Mouse (Mus musculus): Measurements from ENCODE around the gene Hist1h4a. TPM values are rescaled to one million over a fixed set of nuclear protein-coding genes. Genes with fewer than 3 reads are reported as not detected.
"Not testable (repeated sequence)": the region's sequence is repeated elsewhere in the genome, so short reads cannot be mapped to it uniquely, and the experiment has no call there.

Hist1h4a gene
- polyA plus RNA-seq, 1 experiment from 2014 or later, result not detected

GRCm38 (mm10) chr13:23764324-23765171 lies 3.5 kb upstream of the Hist1h4a start:
- Histone ChIP-seq H3K27ac (peak overlapping the region; percentile 94), H3K9ac (peak overlapping the region; percentile 83)
- 34% methylated on average over 12 of the region's 12 CpGs for WGBS

DNA sequence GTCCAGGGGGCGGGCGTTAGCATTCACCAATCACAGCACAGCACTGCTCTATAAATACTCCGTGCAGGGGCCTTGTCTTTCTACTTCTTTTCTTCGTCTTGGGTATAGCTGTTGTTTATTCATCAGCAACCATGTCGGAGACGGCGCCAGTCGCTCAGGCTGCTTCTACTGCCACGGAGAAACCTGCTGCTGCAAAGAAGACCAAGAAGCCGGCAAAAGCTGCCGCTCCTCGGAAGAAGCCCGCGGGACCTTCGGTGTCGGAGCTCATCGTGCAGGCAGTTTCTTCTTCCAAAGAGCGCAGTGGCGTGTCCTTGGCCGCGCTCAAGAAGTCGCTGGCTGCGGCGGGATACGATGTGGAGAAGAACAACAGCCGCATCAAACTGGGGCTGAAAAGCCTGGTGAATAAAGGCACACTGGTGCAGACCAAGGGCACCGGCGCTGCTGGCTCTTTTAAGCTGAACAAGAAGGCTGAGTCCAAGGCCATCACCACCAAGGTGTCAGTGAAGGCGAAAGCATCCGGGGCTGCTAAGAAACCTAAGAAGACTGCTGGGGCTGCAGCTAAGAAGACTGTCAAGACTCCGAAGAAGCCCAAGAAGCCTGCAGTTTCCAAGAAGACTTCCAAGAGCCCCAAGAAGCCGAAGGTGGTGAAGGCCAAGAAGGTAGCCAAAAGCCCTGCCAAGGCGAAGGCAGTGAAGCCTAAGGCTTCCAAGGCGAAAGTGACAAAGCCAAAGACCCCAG lies 2.7 kb upstream of the Hist1h4a start, which contains the start of gene Hist1h1a:
Gene Hist1h1a (plus strand): TSS at position 81 of the 738 bp plus-strand sequence.
- peaks cover 23% of the 10 kb centered on the region for H3K4me1 ChIP-seq
- peak within 1 kb of the TSS; percentile 52 for H3K4me3 ChIP-seq (replicated peaks)
- H3K36me3 ChIP-seq (replicated peaks), result no peaks in the 10 kb centered on the region
- 4% methylated on average over 34 of the region's 34 CpGs for WGBS
- H3K27me3 ChIP-seq, result no peaks in the 10 kb centered on the region
- H3K9me3 ChIP-seq, result no peaks in the 10 kb centered on the region
- peak within 1 kb of the TSS; percentile 94 for H3K27ac ChIP-seq
- peak; percentile 73 for ATAC-seq (ENCODE audit: low FRiP score)
- peak within 1 kb of the TSS; percentile 70 for H3K4me2 ChIP-seq
- peak within 1 kb of the TSS; percentile 83 for H3K9ac ChIP-seq

More at GRCm38 (mm10) chr13:23764324-23765171, 3.5 kb upstream of the Hist1h4a start:
- ATAC-seq (ENCODE audit: low FRiP score), result no peak
- H3K36me3 ChIP-seq (replicated peaks), result no peaks in the 10 kb centered on the region
- H3K4me3 ChIP-seq (replicated peaks), result peak overlapping the region; percentile 52
- H3K9me3 ChIP-seq, result no peaks in the 10 kb centered on the region
- H3K4me1 ChIP-seq, result peaks cover 23% of the 10 kb centered on the region
- H3K27me3 ChIP-seq, result no peaks in the 10 kb centered on the region
- peak overlapping the region; percentile 70 for H3K4me2 ChIP-seq

- Histone ChIP-seq H3K4me1 (peaks cover 23% of the 10 kb centered on the region), H3K9me3 (no peaks in the 10 kb centered on the region), H3K36me3 (replicated peaks) (no peaks in the 10 kb centered on the region), H3K9ac (peak overlapping the region; percentile 56; the same call in 1 of the 2 replicates), H3K27ac (peak overlapping the region; percentile 94), H3K4me3 (replicated peaks) (peak overlapping the region; percentile 52), H3K27me3 (no peaks in the 10 kb centered on the region), H3K4me2 (peak overlapping the region; percentile 70)
- ATAC-seq (ENCODE audit: low FRiP score), result no peak
- 2% methylated on average over 10 of the region's 10 CpGs for WGBS
These were observed 2.2 kb upstream of the Hist1h4a start for GRCm38 (mm10) chr13:23763242-23763585.

- peak within 1 kb of the TSS; percentile 52 for H3K4me3 ChIP-seq (replicated peaks)
- H3K9ac ChIP-seq, result peak within 1 kb of the TSS; percentile 64
- H3K27me3 ChIP-seq; H3K9me3 ChIP-seq; H3K36me3 ChIP-seq (replicated peaks): not testable (repeated sequence)
- H3K4me2 ChIP-seq, result peak within 1 kb of the TSS; percentile 70
- peaks cover 30% of the 10 kb centered on the region for H3K4me1 ChIP-seq
- H3K27ac ChIP-seq, result peak within 1 kb of the TSS; percentile 94
- peak; percentile 63 for ATAC-seq (ENCODE audit: low FRiP score)
- WGBS, result under 1% methylated on average over 32 of the region's 52 CpGs
These were observed 1.1 kb upstream of the Hist1h4a start, which contains the start of gene Hist1h3a for GRCm38 (mm10) chr13:23761871-23762821. TSS of gene Hist1h3a (minus strand) at chr13:23762386.

DNA sequence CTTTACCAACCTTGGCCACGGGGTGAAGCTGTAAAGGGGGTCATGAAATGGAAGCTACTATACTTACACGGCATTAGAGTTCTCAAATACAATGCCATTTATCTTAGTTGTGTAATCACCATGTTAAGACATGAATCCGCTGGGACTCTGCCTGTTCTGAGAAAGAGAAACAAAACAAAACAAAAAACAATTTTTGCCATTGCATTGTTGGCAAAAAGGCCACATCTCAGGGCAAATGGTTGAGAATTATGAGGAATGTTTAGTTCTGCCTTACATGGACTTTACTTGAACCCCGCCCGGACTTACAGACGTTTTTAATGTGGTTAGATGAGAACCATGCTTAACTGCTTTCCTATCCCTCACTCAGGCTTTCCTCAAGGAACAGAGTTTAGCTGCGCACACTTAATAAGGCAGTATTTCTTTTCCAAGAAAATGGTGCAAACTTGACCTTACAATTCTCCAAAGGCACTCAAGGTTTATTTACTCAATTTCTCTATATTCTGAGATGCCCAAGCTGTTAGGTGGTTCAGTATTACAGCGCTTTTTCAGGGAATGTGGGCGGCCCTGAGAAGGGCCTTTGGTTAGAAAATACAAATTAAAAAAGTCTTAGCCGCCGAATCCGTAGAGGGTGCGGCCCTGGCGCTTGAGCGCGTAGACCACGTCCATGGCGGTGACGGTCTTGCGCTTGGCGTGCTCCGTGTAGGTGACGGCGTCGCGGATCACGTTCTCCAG lies 624 bp downstream of the Hist1h4a start:
- WGBS, result 2% methylated on average over 19 of the region's 27 CpGs
- Histone ChIP-seq H3K27ac (peak overlapping the region; percentile 94), H3K4me1 (peaks cover 30% of the 10 kb centered on the region), H3K9me3 (no peaks in the 10 kb centered on the region), H3K4me2 (peak overlapping the region; percentile 70), H3K9ac (peak overlapping the region; percentile 62), H3K36me3 (replicated peaks) (no peaks in the 10 kb centered on the region), H3K4me3 (replicated peaks) (peak overlapping the region; percentile 41), H3K27me3 (no peaks in the 10 kb centered on the region)
- no peak for ATAC-seq (ENCODE audit: low FRiP score)

- WGBS, result 87% methylated on average over 1 of the region's 1 CpGs
- H3K9me3 ChIP-seq, result no peaks in the 10 kb centered on the region
- peaks cover 30% of the 10 kb centered on the region for H3K4me1 ChIP-seq
- peak overlapping the region; percentile 62; the same call in 1 of the 2 replicates for H3K9ac ChIP-seq
- no peaks in the 10 kb centered on the region for H3K36me3 ChIP-seq (replicated peaks)
- H3K4me3 ChIP-seq (replicated peaks), result peak overlapping the region; percentile 41; the same call in 1 of the 2 replicates
- no peak for ATAC-seq (ENCODE audit: low FRiP score)
- peak overlapping the region; percentile 94 for H3K27ac ChIP-seq
- H3K4me2 ChIP-seq, result peak overlapping the region; percentile 70
- H3K27me3 ChIP-seq, result no peaks in the 10 kb centered on the region
These were observed 1.2 kb downstream of the Hist1h4a start for GRCm38 (mm10) chr13:23759916-23760239.

GRCm38 (mm10) chr13:23759251-23759771 lies 1.7 kb downstream of the Hist1h4a start:
- no peak overlapping the region for H3K4me3 ChIP-seq (replicated peaks)
- no peaks in the 10 kb centered on the region for H3K27me3 ChIP-seq
- 80% methylated on average over 3 of the region's 3 CpGs for WGBS
- H3K9ac ChIP-seq, result no peak overlapping the region
- H3K36me3 ChIP-seq (replicated peaks), result no peaks in the 10 kb centered on the region
- no peak for ATAC-seq (ENCODE audit: low FRiP score)
- peaks cover 28% of the 10 kb centered on the region for H3K4me1 ChIP-seq
- H3K4me2 ChIP-seq, result no peak overlapping the region
- 0 out of 2 replicates have a peak overlapping the region, but pooled peaks have one; percentile 10 for H3K27ac ChIP-seq
- H3K9me3 ChIP-seq, result no peaks in the 10 kb centered on the region

DNA sequence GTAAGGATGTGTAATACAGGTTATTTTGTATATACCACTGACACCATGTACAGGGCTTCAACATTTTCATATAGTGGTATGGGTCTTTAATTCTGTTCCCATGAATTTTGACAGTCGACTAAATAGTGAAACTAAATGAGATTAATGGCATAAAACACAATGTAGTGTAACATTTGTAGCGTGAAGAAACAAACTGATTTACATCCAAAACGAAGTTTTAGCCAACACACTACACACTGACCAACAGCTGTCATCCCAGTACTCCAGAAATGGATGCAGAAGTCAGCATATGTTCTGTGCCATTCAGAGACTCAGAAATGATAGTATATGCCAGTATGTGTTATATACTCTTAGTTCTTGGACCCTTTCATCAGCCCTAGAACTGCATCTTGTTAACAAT lies 3.1 kb downstream of the Hist1h4a start:
- H3K4me1 ChIP-seq, result peaks cover 17% of the 10 kb centered on the region
- no peak overlapping the region for H3K9ac ChIP-seq
- 51% methylated on average over 3 of the region's 3 CpGs for WGBS
- no peak for ATAC-seq (ENCODE audit: low FRiP score)
- H3K27ac ChIP-seq, result 0 out of 2 replicates have a peak overlapping the region, but pooled peaks have one; percentile 27
- no peak overlapping the region for H3K4me2 ChIP-seq
- H3K36me3 ChIP-seq (replicated peaks), result no peaks in the 10 kb centered on the region
- no peaks in the 10 kb centered on the region for H3K9me3 ChIP-seq
- H3K4me3 ChIP-seq (replicated peaks), result no peak overlapping the region
- no peaks in the 10 kb centered on the region for H3K27me3 ChIP-seq

- Histone ChIP-seq H3K4me2 (peak overlapping the region; percentile 63), H3K9ac (peak overlapping the region; percentile 63), H3K9me3 (no peaks in the 10 kb centered on the region), H3K4me1 (peaks cover 16% of the 10 kb centered on the region), H3K27ac (peak overlapping the region; percentile 96), H3K4me3 (replicated peaks) (peak overlapping the region; percentile 41), H3K27me3 (no peaks in the 10 kb centered on the region), H3K36me3 (replicated peaks) (no peaks in the 10 kb centered on the region)
- under 1% methylated on average over 22 of the region's 23 CpGs for WGBS
- no peak for ATAC-seq (ENCODE audit: low FRiP score)
These were observed 3.7 kb downstream of the Hist1h4a start for GRCm38 (mm10) chr13:23757211-23757773.

DNA sequence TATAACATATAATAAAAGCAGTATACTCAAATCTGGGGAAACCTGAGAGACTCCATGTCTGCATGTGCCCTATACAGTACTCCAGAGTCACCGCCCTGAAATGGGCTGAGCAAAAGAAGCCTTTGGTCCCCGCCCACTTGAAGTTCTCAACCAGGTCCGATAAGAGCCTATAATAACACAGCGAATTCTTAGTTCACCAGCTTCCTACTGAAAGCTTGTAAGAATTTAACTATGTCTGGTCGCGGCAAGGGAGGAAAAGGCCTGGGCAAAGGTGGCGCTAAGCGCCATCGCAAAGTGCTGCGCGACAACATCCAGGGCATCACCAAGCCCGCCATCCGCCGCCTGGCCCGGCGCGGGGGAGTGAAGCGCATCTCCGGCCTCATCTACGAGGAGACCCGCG lies 4.2 kb downstream of the Hist1h4a start, which contains the start of gene Hist1h4b:
Gene Hist1h4b (plus strand): TSS at position 224 of the 400 bp plus-strand sequence.
- WGBS, result under 1% methylated on average over 19 of the region's 22 CpGs

More for the DNA sequence above, 4.2 kb downstream of the Hist1h4a start, which contains the start of gene Hist1h4b:
- Histone ChIP-seq H3K27me3 (no peaks in the 10 kb centered on the region), H3K4me3 (replicated peaks) (peak within 1 kb of the TSS; percentile 41), H3K27ac (peak within 1 kb of the TSS; percentile 96), H3K9ac (peak within 1 kb of the TSS; percentile 63), H3K36me3 (replicated peaks) (no peaks in the 10 kb centered on the region), H3K4me1 (peaks cover 16% of the 10 kb centered on the region), H3K4me2 (peak within 1 kb of the TSS; percentile 63), H3K9me3 (no peaks in the 10 kb centered on the region)
- ATAC-seq (ENCODE audit: low FRiP score), result peak; percentile 71

Data from forebrain, embryonic 12.5 days (tissue).